Mouse (Mus musculus) adrenal gland, postnatal 0 days (tissue): ENCODE data around the gene Olfr1049. TPM values are rescaled to one million over a fixed set of nuclear protein-coding genes. Genes with fewer than 3 reads are reported as not detected.

Experiments
- polyA plus RNA-seq: library from polyadenylated mRNA; unstranded; fragments of >200 nt; fragmentation: Nextera tagmentation; extraction: Ambion mirVana; gene quantifications from 2 replicates; pipeline ENCODE4 v1.2.1, GENCODE M21; 2015

The Olfr1049 gene
- polyA plus RNA-seq = not detected in 2 replicates

DNA sequence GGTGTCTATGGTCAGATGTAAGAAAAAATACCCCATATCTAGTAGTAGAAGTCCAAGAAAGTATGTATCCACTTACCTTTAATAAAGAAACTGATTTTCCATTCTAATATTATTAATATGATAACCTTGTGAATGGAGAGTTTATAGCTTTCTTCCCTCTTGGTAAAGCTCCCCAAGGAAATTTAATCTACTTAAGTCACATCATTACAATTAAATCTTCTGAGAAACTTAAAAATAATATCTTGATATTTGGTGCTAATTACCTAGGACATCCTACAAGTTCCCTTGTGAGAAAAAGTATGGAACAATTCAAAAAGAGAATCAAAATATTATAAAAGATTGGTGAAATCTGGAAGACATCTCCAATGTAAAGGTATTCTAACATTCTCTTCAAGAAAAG, at the start of gene Olfr1049:
TSS of gene Olfr1049 (minus strand) at position 101 of the 400 bp plus-strand sequence.

DNA sequence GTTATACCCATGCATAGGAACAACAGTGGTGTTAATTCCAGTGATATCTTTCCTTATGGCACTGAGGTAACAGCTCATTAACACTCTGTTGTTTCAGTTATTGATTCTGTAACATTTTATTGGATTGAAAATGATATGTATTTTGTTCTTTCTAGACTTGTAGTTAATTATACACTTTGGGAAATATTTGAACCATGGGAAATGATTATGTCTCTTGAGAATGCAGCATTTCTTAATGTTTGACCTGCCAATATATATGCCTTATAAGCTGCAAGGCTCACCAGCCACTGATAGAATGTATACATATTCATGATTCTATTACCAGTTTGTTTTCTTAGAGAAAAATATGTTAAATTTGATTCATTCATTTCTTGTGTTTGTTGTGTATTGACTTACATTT, 34.0 kb upstream of the Olfr1049 start, which contains the start of gene Olfr1052:
TSS of gene Olfr1052 (plus strand) at position 301 of the 400 bp plus-strand sequence.

DNA sequence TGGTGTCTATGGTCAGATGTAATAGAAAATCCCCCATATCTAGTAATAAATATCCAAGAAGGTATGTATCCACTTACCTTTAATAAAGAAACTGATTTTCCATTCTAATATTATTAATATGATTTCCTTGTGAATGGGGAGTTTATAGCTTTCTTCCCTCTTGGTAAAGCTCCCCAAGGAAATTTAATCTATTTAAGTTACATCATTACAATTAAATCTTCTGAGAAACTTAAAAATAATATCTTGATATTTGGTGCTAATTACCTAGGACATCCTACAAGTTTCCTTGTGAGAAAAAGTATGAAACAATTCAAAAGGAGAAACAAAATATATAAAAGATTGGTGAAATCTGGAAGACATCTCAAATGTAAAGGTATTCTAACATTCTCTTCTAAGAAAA, 20.9 kb upstream of the Olfr1049 start, which contains the start of gene Olfr1051:
TSS of gene Olfr1051 (minus strand) at position 101 of the 400 bp plus-strand sequence.

DNA sequence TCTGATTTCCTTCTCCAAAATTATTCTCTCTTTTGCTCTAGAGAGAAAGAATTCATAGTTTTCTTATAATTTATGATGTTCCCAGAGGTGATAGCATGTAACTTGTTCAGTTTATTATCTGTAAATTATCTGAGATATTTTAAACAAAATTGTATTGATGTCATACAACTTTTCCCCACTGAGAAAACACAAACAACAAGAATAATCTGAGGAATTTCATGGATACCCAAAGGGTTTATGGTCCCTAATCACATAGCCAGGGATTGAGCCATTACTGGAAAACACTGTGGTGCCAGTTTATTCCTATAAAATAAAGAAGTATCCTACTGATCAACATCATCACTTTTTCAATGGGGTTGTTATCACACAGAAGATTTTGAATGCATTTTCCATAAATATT, 17.9 kb downstream of the Olfr1049 start, which contains the start of gene Olfr1048:
TSS of gene Olfr1048 (minus strand) at position 101 of the 400 bp plus-strand sequence.

DNA sequence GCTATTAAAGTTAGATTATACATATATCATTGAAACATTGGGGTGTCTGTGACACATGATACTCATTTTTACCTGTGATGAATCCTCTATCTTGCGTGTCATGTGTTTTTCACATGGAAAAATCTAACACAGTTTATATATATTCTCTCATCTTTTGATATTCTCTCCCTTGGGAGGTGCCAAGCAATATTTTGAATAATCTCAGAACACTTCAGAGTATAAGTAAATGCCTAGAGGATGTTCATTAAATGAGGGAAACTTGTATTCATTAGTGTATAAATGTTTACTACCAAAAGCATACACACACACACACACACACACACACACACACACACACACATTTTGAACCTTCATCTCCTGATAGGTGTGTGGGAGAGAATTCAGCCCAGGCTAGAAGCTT, 26.8 kb downstream of the Olfr1049 start, which contains the start of gene Olfr1047:
TSS of gene Olfr1047 (minus strand) at position 101 of the 400 bp plus-strand sequence.

DNA sequence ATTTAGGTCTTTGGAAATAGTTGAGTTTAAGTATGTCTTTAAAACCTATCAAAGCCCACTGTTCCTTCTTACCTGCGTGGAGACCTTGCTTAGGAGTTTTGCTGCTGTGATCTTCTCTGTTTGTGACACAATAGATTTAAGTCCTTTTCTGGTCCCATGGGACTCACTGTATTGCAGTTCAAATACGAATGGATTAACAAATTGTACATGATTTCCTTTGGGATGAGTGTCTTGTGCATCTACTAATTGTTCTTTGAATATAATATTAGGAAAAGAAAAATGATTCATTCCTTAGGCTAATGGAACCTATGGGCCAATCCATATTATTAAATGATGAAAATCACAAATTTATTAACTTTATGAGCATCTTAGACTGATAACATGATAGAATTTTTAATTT, 38.9 kb downstream of the Olfr1049 start, which contains the start of gene Olfr1046:
TSS of gene Olfr1046 (minus strand) at position 101 of the 400 bp plus-strand sequence.

Other genes with a start within 250 kb of the Olfr1049 start
- gene Olfr1033, start 237.7 kb downstream of the Olfr1049 start, polyA plus RNA-seq = 6.6 and 7.4 TPM in 2 replicates
- gene Olfr1034, start 212.5 kb downstream of the Olfr1049 start, polyA plus RNA-seq = 0.05 and 0.08 TPM in 2 replicates
- gene Olfr1036, start 184.3 kb downstream of the Olfr1049 start, polyA plus RNA-seq = not detected in 2 replicates
- gene Olfr1037, start 170.9 kb downstream of the Olfr1049 start, polyA plus RNA-seq = not detected in 2 replicates
- not detected in 2 replicates for gene Olfr1039, start 122.4 kb downstream of the Olfr1049 start, polyA plus RNA-seq
- not detected in 2 replicates for gene Olfr1040, start 111.6 kb downstream of the Olfr1049 start, polyA plus RNA-seq
- 0.08 TPM in 1 of 2 replicates, not detected in the other for gene Olfr1042, start 96.5 kb downstream of the Olfr1049 start, polyA plus RNA-seq
- not detected in 2 replicates for gene Olfr1043, start 90.8 kb downstream of the Olfr1049 start, polyA plus RNA-seq
- not detected in 2 replicates for gene Olfr1044, start 80.5 kb downstream of the Olfr1049 start, polyA plus RNA-seq
- gene Olfr52, start 72.6 kb downstream of the Olfr1049 start, polyA plus RNA-seq = not detected in 2 replicates
- not detected in 2 replicates for gene Olfr1045, start 55.3 kb downstream of the Olfr1049 start, polyA plus RNA-seq
- not detected in 2 replicates for gene Olfr1046, start 39.0 kb downstream of the Olfr1049 start, polyA plus RNA-seq
- not detected in 2 replicates for gene Olfr1047, start 26.9 kb downstream of the Olfr1049 start, polyA plus RNA-seq
- gene Olfr1048, start 18.0 kb downstream of the Olfr1049 start, polyA plus RNA-seq = not detected in 2 replicates
- not detected in 2 replicates for gene Olfr1051, start 20.8 kb upstream of the Olfr1049 start, polyA plus RNA-seq
- gene Olfr1052, start 34.1 kb upstream of the Olfr1049 start, polyA plus RNA-seq = not detected in 2 replicates
- not detected in 2 replicates for gene Olfr1053, start 57.0 kb upstream of the Olfr1049 start, polyA plus RNA-seq
- not detected in 2 replicates for gene Olfr1054, start 77.1 kb upstream of the Olfr1049 start, polyA plus RNA-seq
- not detected in 2 replicates for gene Olfr1055, start 92.0 kb upstream of the Olfr1049 start, polyA plus RNA-seq
- not detected in 2 replicates for gene Olfr1056, start 104.1 kb upstream of the Olfr1049 start, polyA plus RNA-seq
- gene Olfr1057, start 120.1 kb upstream of the Olfr1049 start, polyA plus RNA-seq = not detected in 2 replicates
- gene Olfr1058, start 130.2 kb upstream of the Olfr1049 start, polyA plus RNA-seq = not detected in 2 replicates
- gene Olfr1061, start 155.7 kb upstream of the Olfr1049 start, polyA plus RNA-seq = not detected in 2 replicates
- not detected in 2 replicates for gene Olfr1062, start 168.4 kb upstream of the Olfr1049 start, polyA plus RNA-seq
- gene Olfr1065, start 192.3 kb upstream of the Olfr1049 start, polyA plus RNA-seq = not detected in 2 replicates
- gene Olfr1066, start 197.9 kb upstream of the Olfr1049 start, polyA plus RNA-seq = not detected in 2 replicates
- gene Olfr228, start 229.1 kb upstream of the Olfr1049 start, polyA plus RNA-seq = not detected in 2 replicates